Mouse (Mus musculus): Measurements from ENCODE around the gene 4921517D22Rik.
A peak's percentile ranks its signal among the peaks of the same experiment; 100 is the strongest.

Gene 4921517D22Rik

DNA sequence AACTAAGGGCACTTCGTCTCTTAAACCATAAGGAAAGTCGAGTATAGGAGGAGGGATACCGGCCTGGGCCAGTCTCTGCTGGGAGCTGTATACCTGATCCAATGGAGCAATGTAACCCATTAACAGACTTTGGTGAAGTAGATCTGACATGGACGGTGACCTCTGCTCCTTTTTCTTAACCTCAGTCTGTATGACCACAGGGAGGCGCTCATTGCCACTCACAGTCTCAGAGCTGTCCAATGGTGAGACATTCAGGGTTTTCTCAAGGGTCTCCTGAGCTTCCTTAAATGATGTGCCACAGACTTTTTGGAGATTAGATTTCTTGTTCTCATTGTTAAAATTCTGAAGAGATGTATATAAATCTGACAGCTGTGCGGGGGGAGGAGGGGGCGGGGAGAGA lies 3.3 kb downstream of the 4921517D22Rik start:
- no peak for DNase-seq (ENCODE audit: low spot score in 2 of 2)

GRCm38 (mm10) chr13:59689843-59690242 lies 4.1 kb downstream of the 4921517D22Rik start:
- no peak for DNase-seq (ENCODE audit: low spot score in 2 of 2)

DNA sequence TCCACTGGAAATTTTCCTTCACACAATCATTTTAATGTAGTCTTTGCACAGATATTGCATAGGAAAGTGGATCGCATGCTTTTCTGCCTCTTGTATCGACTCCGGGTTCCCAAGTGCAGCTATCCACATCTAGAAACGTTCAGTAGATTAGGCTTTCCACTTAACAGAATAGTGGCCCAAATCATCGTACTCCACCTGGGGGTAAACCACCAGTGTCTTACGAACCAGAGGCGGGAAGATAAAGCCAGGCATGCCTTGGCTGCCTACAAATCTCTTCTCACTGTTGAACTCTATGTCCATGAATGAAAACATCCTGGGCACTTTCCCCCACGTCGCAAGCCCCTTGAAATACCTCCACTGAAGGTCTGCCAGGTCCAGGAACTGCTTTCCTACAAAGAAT lies 4.6 kb downstream of the 4921517D22Rik start:
- no peak for DNase-seq (ENCODE audit: low spot score in 2 of 2)

GRCm38 (mm10) chr13:59688338-59688770 lies 5.6 kb downstream of the 4921517D22Rik start:
- DNase-seq (ENCODE audit: low spot score in 2 of 2), result no peak

- DNase-seq (ENCODE audit: low spot score in 2 of 2), result no peak
These were observed 8.7 kb downstream of the 4921517D22Rik start for GRCm38 (mm10) chr13:59685236-59685635.

DNA sequence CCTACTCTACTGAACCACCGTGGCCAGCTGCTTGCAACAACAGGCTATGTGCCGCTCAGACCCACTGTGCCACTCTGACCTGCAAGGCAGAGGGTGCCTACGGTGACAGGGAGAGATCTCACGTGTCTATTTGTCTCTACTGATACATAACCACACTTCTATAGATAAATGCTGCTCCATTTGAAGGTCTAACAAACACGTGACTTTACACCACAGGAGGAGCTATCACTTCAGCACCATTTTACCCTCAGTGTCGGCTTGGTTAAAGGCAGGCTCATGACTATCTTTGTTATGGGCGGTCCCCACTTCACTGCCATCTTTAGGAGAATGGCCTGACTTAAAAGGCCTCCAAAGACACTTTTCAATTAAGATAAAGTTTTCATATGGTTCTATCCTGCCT lies 11.3 kb downstream of the 4921517D22Rik start:
- no peak for DNase-seq (ENCODE audit: low spot score in 2 of 2)

DNA sequence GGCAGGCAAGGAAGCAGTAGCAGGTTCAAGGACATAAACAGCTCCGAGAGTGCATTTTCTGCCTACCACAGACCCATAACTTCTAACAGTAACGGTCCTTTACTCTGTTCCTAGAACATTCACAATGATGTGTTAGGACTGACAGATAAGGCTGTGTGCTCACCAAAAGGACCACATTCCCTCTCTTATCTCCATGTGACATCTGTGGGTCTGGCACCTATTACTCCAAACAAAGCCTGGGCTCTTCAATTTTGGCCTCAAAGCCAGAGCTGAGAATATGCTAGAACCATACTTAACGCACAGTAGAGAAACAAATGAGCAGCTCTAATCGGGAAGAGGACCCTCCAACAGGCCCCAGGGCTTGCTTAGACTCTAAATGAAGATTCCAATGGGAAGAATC lies 14.0 kb downstream of the 4921517D22Rik start:
- DNase-seq (ENCODE audit: low spot score in 2 of 2), result no peak

DNA sequence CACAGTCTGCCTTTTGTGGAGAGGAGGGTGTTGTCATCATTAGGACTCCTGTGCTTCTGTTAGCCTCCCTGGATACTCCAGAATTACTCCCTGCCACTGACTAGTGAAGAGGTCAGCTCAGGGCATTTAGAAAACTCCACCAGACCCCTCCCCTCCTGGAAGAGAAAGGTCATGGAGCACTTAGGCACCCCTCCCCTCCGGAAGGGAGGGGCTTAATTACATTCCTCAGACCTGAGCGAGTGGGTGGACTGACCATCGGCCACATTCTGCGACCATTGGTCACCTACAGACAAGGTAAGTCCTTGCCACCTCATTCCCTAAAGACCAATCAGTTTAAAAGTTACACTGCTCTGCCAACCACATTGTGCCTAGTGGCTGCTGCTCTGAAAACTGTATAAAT lies 14.6 kb downstream of the 4921517D22Rik start:
- no peak for DNase-seq (ENCODE audit: low spot score in 2 of 2)

GRCm38 (mm10) chr13:59676316-59677229 lies 17.3 kb downstream of the 4921517D22Rik start:
- DNase-seq (ENCODE audit: low spot score in 2 of 2), result no peak

DNA sequence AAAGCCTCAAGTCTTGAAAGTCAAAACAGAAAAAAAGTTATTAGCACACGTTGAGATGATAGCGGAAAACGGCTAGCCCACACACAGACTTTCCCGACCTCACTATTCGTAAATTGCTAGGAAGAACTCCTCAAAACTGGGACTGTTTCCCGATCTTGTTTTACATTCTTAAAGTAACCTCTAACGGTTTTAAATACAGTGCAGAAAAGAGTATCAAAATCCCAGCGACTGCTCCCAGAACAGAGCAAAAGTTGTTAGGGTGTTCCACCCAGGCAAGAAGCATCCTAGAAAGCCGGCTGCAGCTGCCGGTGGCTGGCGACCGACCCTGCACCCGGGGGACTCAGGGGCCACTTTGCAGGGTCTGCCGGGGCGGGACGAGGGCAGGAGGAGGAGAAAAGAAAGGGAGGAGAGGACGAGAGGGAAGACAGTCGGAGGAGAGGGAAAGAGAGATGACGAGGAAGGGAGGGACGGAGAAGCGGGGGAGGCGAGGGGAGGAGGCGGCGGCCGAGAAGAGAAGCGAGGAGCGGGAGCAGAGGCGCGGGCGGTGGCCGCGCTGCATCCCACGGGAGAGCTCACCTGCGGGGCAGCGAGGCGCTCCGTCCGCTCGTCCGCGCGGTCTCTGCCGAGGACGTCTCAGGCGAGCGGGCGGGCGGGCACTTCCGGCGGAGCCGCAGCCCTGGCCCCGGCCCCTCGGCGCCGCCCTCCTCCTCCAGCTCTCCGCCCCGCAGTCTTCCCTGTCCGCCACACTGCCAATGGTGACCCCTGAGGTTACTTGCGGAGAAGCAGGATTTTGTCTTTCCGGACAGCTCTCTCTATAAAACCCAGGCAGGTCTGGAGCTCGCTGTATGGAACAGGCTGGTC lies 18.5 kb downstream of the 4921517D22Rik start, which contains the start of gene Golm1:
Gene Golm1 (minus strand): TSS at position 661 of the 861 bp plus-strand sequence.
- DNase-seq (ENCODE audit: low spot score in 2 of 2), result peak; percentile 52 to 58

DNA sequence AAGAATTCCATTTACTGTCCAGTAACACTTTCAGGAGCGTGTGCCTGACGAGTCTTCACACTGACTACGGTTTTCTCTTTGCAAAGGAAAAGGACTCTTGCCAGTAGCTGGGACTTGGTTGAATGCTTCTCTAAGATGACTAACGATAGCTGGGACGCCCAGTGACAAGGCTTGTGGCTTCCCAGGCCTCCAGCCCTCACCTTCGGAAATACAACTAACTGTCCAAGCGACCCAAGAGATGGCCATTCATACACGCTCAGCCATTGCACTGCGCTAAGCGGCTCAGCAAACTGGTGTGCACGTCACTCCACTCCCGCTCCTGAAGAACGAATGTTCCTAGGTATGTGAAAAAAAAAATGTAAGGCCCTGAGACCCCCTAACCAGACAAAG lies 19.2 kb downstream of the 4921517D22Rik start:
- DNase-seq (ENCODE audit: low spot score in 2 of 2), result no peak

DNA sequence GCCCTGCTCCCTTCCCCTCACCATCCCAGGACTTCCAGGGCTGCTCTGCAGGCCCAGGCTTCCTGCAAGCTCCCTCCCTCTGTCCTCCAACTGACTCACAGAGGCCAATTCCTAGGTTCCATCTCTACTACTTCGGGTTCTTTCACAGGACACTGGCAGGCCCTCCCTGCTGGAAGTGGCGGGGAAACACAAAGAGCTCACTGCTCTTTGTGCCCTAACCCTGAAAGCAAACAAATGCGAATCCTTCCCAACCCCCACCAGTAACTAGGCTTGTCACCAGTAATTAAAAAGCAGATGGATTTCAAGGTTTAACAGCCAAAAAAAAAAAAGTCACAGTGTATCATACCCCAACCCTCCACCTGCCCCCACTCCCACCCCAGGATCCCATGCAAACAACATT lies 19.7 kb downstream of the 4921517D22Rik start:
- no peak for DNase-seq (ENCODE audit: low spot score in 2 of 2)

GRCm38 (mm10) chr13:59673597-59673996 lies 20.3 kb downstream of the 4921517D22Rik start:
- no peak for DNase-seq (ENCODE audit: low spot score in 2 of 2)

DNA sequence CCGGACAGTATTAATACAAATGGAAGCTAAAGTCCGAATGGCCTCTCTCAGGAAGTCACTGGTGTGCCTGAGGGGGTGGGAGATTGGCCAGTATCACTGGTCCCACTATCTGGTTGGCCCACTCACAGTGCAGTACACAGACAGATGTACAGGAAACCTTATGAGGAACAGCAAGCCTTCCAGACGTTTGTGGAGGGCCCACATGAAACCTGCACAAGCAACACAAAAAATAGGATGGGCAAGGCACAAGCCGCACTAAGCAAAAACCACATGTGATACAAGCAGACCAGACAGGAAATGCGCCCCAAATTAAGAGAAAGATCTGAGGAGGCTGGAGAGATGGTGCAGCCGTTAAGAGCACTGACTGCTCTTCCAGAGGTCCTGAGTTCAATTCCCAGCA lies 21.7 kb downstream of the 4921517D22Rik start:
- DNase-seq (ENCODE audit: low spot score in 2 of 2), result no peak

DNA sequence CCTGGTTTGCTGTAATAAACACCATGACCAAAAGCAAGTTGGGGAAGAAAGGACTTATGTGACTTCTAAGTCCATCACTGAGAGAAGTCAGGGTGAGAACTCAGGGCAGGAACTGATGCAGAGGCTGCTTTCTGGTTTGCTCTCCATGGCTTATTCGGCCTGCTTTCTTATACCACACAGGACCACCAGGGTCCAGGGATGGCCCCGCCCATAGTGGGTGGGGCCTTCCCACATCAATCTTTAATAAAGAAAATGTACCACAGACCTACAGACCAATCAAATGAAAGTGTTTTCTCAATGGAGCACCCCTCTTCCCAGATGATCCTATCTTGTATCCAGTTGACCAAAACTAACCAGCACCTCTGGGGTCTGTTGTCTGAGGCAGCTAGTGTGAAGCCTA lies 22.4 kb downstream of the 4921517D22Rik start:
- no peak for DNase-seq (ENCODE audit: low spot score in 2 of 2)

GRCm38 (mm10) chr13:59669946-59670345 lies 24.0 kb downstream of the 4921517D22Rik start:
- no peak for DNase-seq (ENCODE audit: low spot score in 2 of 2)

DNA sequence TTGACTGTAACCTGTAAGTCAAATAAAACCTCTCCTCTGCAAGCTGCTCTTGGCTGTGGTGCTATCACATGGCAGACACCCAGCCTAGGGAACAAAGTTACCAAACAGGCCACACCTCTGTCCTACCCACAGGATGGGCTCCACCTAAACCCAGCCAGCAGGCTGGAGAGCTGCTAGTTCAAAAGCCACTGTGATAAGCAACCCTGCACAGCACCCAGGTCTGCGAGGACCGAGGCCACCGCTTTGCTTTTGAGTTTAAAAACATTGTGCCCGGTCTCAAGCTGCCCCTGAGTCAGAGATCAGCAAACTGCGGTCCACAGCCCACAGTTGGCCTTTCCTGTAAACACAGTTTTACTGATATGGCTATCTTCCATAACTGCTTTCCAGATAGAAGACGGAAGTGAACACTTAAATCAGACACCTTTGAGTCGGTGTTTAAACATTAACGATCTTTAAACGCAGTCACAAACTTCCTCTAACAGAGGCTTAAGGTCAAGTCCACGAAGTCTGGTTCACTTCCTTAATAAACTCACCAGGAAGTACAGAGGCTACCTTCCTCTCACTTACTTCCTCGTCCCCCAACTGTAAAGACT lies 25.3 kb downstream of the 4921517D22Rik start:
- DNase-seq (ENCODE audit: low spot score in 2 of 2), result peak; percentile 40 to 49

GRCm38 (mm10) chr13:59667763-59668162 lies 26.1 kb downstream of the 4921517D22Rik start:
- no peak for DNase-seq (ENCODE audit: low spot score in 2 of 2)

GRCm38 (mm10) chr13:59663939-59664712 lies 29.8 kb downstream of the 4921517D22Rik start:
- DNase-seq (ENCODE audit: low spot score in 2 of 2), result no peak

DNA sequence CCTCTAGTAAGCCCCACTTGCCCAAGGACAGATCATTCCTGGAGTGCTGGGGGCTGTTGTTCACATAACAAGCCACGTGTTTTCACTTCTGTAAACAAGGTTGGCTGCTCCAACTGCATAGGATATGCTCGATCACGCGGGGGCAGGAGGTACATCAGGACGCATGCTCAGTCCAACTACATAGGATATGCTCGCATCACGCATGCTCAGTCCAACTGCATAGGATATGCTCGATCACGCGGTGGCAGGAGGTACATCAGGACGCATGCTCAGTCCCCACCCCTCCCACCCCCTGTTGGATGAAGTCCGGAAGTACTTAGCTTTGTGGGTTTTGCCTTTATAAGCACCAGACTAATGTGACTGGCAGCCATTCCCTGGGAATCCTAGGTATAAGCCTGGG lies 31.9 kb downstream of the 4921517D22Rik start:
- no peak for DNase-seq (ENCODE audit: low spot score in 2 of 2)

DNA sequence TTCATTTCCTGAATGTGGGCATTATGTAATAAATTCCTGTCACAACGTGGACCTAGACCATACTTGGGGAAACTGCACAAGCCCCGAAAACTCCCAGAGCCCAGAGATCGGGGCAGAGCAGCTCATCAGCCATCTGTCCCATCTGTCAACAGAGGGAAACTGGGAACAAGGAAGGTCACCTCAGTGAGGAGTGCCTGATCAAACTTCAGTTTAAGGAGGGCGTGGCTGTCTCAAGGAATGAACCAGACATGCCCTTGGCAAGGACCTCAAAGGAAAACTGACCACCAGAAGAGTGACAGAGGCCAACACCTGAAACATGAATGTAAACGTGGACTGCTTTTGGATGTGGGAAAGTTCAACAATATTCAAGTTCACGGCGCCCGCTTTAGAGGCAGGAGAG lies 32.5 kb downstream of the 4921517D22Rik start:
- DNase-seq (ENCODE audit: low spot score in 2 of 2), result no peak
